Mouse (Mus musculus) heart, postnatal 10 days (tissue): ENCODE results near the gene Alkbh8. TPM values are rescaled to one million over a fixed set of nuclear protein-coding genes. Genes with fewer than 3 reads are reported as not detected.
"Not testable (repeated sequence)": the region's sequence is repeated elsewhere in the genome, so short reads cannot be mapped to it uniquely, and the experiment has no call there.

Experiments
- DNase-seq, 2 experiments: peaks; one replicate each; pipeline ENCODE4 v3.0.0; 2021
- intact Hi-C: fragments of 180-260 bp; cut with DNase I; formaldehyde crosslinking; loops from one replicate; pipeline ENCODE4 v1.15.1; 2025
- total RNA-seq, 2 experiments: library from RNA; stranded (reverse); gene quantifications; 2 replicates each; pipeline ENCODE4 v1.2.3; 2021

The Alkbh8 gene
- total RNA-seq: 10 to 100 TPM; 15.2 to 16.4 TPM

DNA sequence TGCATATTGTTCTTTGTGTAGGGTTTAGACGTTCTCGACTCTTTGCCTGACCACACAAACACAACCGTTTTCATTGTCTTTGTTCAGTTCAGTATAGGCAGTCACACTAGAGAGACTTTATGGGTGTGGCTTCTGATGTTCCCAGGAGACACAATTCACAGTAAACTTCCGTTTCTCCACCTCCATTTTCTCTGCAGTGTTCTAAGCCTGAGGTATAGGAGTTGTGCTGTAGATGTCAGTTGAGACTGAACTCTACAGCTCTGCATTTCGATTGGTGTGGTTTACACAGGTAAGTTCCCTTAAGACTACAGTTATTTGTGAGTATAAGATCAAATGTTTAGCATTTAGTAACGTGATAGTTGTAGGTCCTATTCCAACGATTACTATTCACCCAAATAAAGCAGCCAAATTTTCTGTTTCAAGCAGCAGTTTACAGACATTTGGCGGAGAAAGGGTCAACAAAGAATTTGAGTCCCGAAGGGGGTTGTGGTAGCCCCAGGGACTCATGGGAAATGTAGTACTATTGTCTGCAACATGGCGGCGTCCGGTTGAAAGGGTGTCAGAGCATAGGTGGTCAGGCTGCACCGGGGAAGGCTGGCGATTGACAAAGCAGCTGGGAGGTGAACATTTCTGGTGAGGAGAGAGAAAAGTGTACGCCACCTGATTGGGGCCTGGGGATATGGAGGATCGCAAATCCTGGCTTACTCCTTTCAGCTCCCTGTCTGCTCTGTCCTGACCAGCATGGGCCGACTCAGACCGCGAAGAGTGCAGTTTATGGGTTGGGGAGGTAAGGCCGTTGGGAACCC, at the start of gene Alkbh8:
Gene Alkbh8 (plus strand): TSS at position 179 of the 806 bp plus-strand sequence.
- DNase-seq: peak; percentile 84 to 87
- intact Hi-C loops: loop anchor here (5.0 kb wide), 1 partner anchor 67 kb away; the partner anchor contains the start of gene Cwf19l2

DNA sequence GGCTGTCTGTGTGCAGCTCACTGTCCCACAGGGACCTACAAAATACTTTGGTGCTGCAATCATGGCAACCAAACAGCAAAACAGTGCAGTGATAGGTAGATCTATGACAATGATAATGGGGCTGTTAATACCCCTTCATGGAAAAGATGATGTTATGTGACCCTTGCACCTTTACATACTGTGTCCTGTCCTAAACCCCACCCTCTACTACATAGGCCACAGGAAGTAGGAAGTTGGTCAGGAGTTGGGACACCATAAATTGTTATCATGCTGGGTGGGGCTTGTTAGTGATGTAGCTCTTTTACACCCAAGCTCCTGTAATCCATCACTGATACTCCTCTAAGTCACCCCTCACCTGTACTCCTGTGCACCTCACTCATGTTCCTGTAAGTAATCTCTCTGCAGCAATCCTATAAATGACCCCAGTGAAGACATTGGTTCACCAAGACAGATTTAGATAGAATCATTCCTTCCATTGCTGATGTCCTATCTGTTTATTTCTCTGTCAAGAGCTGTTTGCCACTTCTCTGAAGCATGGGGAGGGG, 25.6 kb upstream of the Alkbh8 start:
- intact Hi-C loops: no loop called here
- DNase-seq: no peak

DNA sequence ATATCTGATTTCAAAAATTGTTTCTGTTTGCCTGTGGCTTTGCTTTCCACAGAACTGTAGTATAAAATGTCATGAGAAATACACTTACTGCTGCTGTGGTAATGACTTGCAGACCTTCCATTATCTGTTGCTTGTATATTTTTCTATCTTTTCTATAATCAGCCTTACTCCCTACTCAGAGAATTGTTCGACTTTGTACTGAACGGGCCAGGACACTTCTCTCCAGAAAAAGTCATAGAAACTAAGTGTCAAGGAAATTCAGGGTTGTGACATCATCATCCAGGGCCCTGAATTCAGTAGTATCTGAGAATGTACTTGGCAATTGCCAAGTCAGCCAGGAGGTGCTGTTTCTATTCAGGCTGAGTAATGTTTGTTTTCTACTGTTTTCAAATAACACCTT, 24.9 kb upstream of the Alkbh8 start:
- DNase-seq: no peak
- intact Hi-C loops: no loop called here

DNA sequence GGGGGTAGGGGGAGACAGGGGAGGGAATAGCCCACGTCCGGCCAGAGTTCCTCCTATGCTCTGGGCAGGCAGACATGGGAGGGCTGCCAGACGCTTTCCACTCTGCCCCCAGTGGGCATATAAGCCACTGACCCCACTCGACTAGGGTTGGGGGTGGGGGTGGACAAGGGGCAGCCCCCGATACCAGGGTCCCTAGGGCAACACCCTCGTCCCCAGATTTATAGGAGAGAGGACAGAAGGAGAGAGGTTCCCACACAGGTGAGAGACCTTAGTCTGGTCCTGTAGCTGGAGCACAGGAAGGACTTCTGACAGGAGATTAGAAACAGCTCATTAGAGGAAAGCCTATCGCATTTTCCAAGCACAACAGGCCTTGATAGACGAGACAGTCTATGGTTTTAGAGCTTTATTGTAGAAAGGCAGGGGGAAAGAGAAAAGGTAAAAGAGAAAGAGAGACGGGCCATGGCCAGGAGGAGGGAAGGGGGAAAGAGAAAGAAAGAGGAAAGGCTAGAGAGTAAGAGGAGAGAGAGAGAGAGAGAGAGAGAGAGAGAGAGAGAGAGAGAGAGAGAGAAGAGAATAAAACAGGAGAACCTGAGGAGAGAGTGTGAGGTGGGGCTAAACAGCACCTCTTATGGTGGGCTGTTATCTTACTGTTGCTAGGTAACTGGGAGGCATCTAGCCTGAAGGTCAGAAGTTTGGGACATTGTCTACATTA, 7.4 kb upstream of the Alkbh8 start:
- DNase-seq, intact Hi-C loops: not testable (repeated sequence)

DNA sequence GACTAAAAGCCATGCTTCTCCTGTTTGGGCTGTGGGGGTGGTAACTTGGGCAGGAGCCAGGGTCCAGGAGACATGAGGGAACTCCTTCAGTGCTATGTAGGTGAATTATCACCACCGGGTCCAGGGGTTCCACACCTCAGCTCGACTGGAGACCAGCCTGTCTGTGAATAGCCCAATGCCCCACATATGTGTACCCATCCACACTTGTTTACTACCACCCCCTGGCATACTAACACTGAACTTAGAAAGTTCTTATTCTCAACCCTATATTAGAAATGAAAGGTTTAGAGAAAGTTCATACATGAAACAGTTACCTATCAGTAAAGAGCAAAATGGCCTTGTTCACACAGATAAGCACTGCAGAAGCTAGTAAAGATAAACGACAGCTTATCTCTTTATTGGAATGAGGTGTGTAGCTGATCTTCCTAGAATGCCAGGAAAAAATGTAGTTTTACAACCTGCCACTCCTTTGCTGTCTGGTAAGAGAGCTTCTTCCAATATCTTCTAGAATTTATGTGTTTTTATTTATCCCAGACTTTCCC, 6.8 kb upstream of the Alkbh8 start:
- intact Hi-C loops: no loop called here
- no peak for DNase-seq

DNA sequence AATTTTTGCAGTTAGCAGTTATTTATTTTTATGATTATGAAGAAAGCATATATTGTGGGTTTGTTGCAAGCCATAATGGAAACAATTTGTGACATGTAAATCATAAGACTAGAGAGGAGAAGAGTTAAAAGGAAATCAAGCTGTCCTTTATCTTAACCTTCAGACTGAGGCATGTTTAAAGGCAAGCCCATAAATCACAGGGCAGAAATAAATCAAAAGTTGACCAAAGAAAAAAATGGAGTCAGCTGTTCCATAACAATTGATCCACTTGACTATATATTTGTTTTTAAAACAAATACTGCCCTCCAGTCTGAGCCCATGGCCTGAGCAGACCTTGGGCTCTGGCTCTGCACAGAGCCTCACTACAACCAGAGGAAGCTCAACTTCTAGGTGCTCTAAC, 4.6 kb upstream of the Alkbh8 start:
- intact Hi-C loops: no loop called here
- DNase-seq: no peak

DNA sequence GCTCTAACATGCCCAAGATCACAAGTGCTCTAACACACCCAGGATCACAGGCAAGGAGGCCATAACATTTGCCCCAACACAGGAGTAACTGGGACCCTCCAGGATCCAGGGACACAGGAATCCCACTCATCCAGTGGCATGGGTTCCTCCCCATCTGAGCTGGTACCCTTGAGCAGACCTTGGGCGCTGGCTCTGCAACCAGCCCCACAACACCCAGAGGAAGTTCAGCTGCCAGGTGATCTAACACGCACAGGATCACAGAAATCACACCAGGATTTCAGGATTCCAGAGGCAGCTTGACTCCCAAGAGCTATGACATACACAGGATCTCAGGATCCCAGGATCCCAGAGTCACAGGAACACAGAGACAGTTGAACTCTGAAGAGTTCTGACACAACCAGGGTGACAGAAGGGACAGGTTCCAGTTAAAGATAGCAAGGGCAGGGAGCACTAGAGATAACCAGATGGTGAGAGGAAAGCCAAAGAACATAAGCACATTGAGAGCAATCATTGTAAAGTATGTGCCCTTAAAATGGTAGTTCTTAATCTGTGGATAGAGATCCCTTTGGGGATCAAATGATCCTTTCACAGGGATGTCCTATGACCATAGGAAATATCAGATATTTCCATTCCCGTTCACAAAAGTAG, 4.1 kb upstream of the Alkbh8 start:
- intact Hi-C loops: no loop called here
- DNase-seq: no peak

DNA sequence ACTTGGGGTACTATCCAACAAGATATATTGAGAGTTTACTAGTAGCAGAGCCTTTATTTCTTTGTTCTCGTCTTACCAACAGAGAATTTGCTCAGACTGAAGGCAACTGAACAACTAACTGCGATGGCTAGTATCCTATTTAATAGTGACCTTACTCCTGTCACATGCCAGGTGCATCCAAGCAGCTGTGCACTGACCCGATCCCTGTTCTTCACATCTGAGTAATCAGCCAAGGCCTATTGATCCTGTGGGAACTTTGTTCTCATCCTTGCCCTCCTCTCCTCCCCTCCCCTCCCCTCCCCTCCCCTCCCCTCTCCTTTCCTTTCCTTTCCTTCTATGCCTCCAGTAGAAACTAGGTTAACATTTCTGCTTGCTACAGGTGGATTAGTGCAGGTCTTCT, 1.7 kb downstream of the Alkbh8 start:
- no peak for DNase-seq
- intact Hi-C loops: loop anchor here (5.0 kb wide), 1 partner anchor 66 kb away; the partner anchor contains the start of gene Cwf19l2

DNA sequence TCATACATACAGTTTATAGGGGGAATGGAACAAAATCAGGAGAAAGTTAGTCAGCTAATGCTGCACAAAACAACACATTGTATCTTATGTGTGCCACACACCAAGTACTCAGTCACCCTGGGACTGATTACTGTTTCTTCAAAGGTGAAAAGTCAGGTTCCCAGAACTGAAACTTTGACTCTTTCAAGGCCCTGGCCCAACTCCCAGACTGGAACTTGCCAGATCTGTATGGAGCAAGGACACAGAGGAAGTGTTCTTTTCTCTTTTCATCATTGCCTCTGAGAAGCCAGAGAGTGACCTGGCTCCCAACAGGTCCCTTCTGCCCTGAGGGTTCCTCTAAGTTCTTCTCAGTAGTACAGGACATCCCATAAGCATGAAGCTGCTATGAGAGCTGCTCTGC, 10.2 kb downstream of the Alkbh8 start:
- intact Hi-C loops: no loop called here

DNA sequence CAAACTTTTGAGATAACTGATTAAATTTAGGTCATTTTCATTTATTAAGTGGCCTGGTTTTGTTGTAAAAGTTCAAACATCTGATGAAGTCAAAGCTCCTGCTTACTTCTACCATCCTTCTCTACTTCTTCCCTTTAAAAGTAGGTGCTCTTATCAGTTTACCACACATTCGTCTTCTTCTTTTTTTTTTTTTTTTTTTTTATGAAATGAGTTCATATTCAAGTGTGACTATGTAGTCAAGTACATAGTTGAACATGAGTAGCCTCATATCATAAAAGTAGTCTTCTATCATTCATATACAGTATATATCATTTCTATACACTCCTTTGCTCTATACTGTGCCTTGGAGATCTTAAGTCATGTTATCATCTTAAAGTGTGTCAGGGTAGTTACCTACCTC, 11.0 kb downstream of the Alkbh8 start:
- intact Hi-C loops: no loop called here
- DNase-seq: no peak

More for the DNA sequence above, 10.2 kb downstream of the Alkbh8 start:
- DNase-seq: no peak

DNA sequence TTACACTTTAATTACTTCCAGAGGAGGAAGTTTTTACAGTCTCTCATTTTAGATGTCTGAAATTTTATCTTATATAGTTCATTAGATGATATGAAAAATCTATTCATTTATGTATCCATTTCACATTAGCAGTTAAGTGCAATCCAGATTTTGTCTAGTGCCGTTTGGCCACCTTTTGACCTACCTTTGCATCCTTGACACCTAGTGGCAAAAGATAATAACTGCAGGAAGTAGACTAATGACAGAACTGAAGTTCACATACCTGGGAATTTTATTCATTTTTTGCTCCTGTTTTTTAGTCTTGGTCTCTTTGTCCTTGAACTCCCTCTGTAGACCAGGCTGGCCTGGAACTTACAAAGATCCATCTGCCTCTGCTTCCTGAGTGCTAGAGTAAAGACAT, 15.1 kb downstream of the Alkbh8 start:
- no peak for DNase-seq
- intact Hi-C loops: no loop called here

DNA sequence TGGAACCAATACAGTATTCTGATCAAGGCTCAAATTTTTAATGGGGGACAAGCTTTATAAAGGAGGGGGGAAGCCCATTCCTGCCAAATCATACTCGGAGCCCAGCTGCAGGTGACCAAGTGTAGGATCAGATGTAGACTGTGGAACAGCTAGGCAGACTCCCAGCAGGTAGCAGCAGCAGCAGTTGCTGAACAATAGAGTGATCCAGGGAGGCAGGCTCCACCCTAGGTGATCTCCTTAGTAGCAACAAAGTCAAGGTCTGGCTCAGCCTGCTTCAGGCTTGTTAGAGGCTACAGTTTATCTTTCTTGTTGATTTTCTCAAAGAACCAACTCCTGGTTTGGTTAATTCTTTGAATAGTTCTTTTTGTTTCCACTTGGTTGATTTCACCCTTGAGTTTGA, 41.4 kb downstream of the Alkbh8 start:
- intact Hi-C loops, DNase-seq: not testable (repeated sequence)

DNA sequence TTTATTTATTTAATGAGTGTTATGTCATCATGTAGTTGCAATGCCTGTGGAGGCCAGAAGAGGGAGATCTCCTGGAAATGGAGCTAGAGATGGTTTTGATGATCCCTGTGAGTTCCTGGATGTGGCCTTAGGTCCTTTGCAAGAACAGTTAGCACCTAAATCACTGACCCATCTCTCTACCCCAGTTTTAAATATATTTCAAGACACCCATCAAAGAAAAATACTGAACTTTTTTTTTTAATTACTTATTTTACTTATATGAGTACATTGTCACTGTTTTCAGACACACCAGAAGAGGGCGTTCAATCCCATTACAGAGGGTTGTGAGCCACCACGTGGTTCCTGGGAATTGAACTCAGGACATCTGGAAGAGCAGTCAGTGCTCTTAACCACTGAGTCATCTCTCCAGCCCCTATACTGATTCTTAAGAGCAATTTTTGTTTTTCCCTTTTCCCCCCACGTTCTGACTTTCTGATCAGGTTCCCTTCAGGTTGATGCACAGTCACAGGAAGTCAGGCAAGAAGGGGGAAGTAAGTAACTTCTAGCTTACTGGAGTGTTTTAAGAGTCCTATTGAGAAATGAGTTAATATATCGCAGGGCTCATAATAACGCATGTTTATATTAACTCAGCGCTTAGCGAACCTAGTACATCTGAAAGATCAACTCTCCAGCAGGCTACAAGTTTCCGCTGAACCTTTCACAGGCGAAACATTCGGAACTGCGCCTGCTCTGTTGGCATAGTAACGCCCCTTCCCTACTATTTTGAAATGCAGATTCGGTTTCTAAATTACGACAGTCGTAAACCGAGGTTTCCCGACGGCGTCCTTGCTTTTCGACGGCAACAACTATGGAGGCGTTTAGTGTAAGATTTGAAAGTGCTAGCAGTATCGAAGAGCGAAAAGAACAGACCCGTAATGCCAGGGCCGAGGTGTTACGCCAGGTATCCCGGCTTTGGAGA, 68.6 kb downstream of the Alkbh8 start, which contains the start of gene Cwf19l2:
Gene Cwf19l2 (plus strand): TSS at position 342 of the 958 bp plus-strand sequence.
- intact Hi-C loops: loop anchor here (5.0 kb wide), 2 partner anchors 66 to 899 kb away; partner anchors contain the start of gene Alkbh8
- DNase-seq: peak; percentile 90 to 91

DNA sequence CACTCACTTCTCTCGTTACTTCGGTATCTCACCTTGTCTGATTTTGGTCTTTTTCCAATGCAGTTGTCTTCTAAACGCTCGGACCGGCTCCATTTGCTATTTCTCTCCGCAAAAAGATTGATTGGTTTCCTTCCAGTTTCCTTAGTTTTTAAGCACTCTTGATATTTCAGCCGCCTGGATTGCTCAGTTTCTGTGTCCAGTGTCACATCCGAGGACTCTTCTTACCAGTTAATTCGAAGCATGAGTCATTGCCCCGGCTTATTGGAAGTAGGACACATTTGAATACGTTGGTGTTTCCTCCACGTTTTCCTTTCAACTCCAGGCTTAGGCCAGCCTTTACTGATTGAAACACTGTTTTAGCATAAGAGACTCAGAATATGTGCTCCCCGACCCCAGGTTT, 69.4 kb downstream of the Alkbh8 start:
- DNase-seq: peak; percentile 18 to 33
- intact Hi-C loops: loop anchor here (5.0 kb wide), 2 partner anchors 67 to 898 kb away; partner anchors contain the start of gene Alkbh8

DNA sequence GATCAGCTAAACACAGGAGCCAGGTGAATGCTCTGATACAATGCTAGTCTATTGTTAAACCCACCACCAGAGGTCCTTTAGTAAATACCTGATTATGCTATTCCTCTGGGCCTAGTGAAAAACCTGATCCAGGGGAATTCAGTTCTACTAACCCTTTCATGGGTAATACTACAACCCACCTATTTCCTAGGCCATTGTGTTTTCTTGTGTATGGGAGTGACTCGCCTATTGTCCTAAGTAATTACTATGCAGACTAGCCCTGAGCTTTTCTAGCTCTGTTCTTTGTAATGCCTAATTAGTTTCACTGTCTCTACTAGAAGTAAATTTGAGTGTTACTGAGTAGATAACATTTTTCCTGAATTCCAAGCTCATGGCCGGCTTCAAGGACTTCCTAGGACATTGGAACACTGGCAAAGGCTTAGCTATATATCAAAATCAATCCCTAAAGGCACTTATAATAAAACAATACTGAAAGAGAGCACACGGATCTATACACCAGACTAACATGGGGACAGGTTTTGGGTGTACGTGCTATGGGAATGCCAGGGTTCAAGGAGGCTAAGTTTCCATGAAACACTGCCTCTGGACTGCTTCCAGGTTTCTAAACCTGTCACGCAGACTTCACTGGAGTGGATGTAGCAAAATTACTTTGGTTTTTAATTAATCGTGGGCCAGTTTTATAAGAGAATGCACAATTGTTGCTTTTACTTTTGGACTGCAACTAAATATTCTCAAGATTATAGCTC, 104.8 kb downstream of the Alkbh8 start:
- intact Hi-C loops, DNase-seq: not testable (repeated sequence)
